Mouse (Mus musculus): ENCODE data around the gene Slc5a4a. TPM values are rescaled to one million over a fixed set of nuclear protein-coding genes. Genes with fewer than 3 reads are reported as not detected.
A peak's percentile ranks its signal among the peaks of the same experiment; 100 is the strongest.

Slc5a4a gene
- 0.07 TPM in 1 of 2 replicates, not detected in the other for total RNA-seq (2014; rRNA removed)
- polyA plus RNA-seq (2015; fragmentation: Nextera tagmentation; extraction: Ambion mirVana) = not detected in 2 replicates

- Histone ChIP-seq H3K36me3 (ENCODE audit: insufficient read depth, low read length) (no peaks in the 10 kb centered on the region), H3K9ac (replicated peaks; ENCODE audit: low read length) (no peak within 1 kb of the TSS), H3K4me3 (ENCODE audit: low read length) (no peak within 1 kb of the TSS), H3K27ac (no peak within 1 kb of the TSS), H3K4me2 (ENCODE audit: low read depth, low read length) (no peak within 1 kb of the TSS), H3K4me1 (ENCODE audit: insufficient read depth, low read length) (no peaks in the 10 kb centered on the region), H3K9me3 (ENCODE audit: low read length) (no peaks in the 10 kb centered on the region), H3K27me3 (ENCODE audit: insufficient read depth, low read length) (no peaks in the 10 kb centered on the region)
- TF ChIP-seq CTCF (IDR thresholded peaks at IDR 0.05; ENCODE audit: low read depth) = no peak
- DNase-seq (ENCODE audit: low spot score) = no peak
- ATAC-seq = no peak
- WGBS = 85% methylated on average over 5 of the region's 5 CpGs
Measured at GRCm38 (mm10) chr10:76147278-76147677, at the start of gene Slc5a4a. TSS of gene Slc5a4a (plus strand) at chr10:76147451.

GRCm38 (mm10) chr10:76110861-76111260 lies 36.4 kb upstream of the Slc5a4a start, which contains the start of gene Slc5a4b:
TSS of gene Slc5a4b (minus strand) at chr10:76110961.
- WGBS = 92% methylated on average over 4 of the region's 4 CpGs
- Histone ChIP-seq H3K36me3 (ENCODE audit: insufficient read depth, low read length) (no peaks in the 10 kb centered on the region), H3K27ac (no peak within 1 kb of the TSS), H3K4me2 (ENCODE audit: low read depth, low read length) (no peak within 1 kb of the TSS), H3K9me3 (ENCODE audit: low read length) (no peaks in the 10 kb centered on the region), H3K9ac (replicated peaks; ENCODE audit: low read length) (no peak within 1 kb of the TSS), H3K4me3 (ENCODE audit: low read length) (no peak within 1 kb of the TSS), H3K27me3 (ENCODE audit: insufficient read depth, low read length) (no peaks in the 10 kb centered on the region), H3K4me1 (ENCODE audit: insufficient read depth, low read length) (no peaks in the 10 kb centered on the region)
- DNase-seq (ENCODE audit: low spot score) = no peak
- TF ChIP-seq CTCF (IDR thresholded peaks at IDR 0.05; ENCODE audit: low read depth) = no peak
- ATAC-seq = no peak

- Histone ChIP-seq H3K4me3 (ENCODE audit: low read length) (no peak overlapping the region), H3K36me3 (ENCODE audit: insufficient read depth, low read length) (no peaks in the 10 kb centered on the region), H3K9ac (replicated peaks; ENCODE audit: low read length) (no peak overlapping the region), H3K9me3 (ENCODE audit: low read length) (no peaks in the 10 kb centered on the region), H3K4me1 (ENCODE audit: insufficient read depth, low read length) (no peaks in the 10 kb centered on the region), H3K4me2 (ENCODE audit: low read depth, low read length) (no peak overlapping the region), H3K27me3 (ENCODE audit: insufficient read depth, low read length) (no peaks in the 10 kb centered on the region), H3K27ac (no peak overlapping the region)
- DNase-seq (ENCODE audit: low spot score) (peak; percentile 20), ATAC-seq (no peak)
- peak; percentile 60 for TF ChIP-seq CTCF (IDR thresholded peaks at IDR 0.05; ENCODE audit: low read depth)
- 27% methylated on average over 5 of the region's 5 CpGs for WGBS
Measured at GRCm38 (mm10) chr10:76117966-76118365, 29.3 kb upstream of the Slc5a4a start.

GRCm38 (mm10) chr10:76118741-76119140 lies 28.5 kb upstream of the Slc5a4a start:
- Histone ChIP-seq H3K4me2 (ENCODE audit: low read depth, low read length) (no peak overlapping the region), H3K27ac (no peak overlapping the region), H3K9me3 (ENCODE audit: low read length) (no peaks in the 10 kb centered on the region), H3K9ac (replicated peaks; ENCODE audit: low read length) (no peak overlapping the region), H3K27me3 (ENCODE audit: insufficient read depth, low read length) (no peaks in the 10 kb centered on the region), H3K4me1 (ENCODE audit: insufficient read depth, low read length) (no peaks in the 10 kb centered on the region), H3K4me3 (ENCODE audit: low read length) (no peak overlapping the region), H3K36me3 (ENCODE audit: insufficient read depth, low read length) (no peaks in the 10 kb centered on the region)
- ATAC-seq = no peak
- no peak for DNase-seq (ENCODE audit: low spot score)
- TF ChIP-seq CTCF (IDR thresholded peaks at IDR 0.05; ENCODE audit: low read depth) = peak; percentile 44
- 16% methylated on average over 1 of the region's 1 CpGs for WGBS

- WGBS = 29% methylated on average over 4 of the region's 4 CpGs
- Histone ChIP-seq H3K4me3 (ENCODE audit: low read length) (no peak overlapping the region), H3K4me2 (ENCODE audit: low read depth, low read length) (no peak overlapping the region), H3K9me3 (ENCODE audit: low read length) (no peaks in the 10 kb centered on the region), H3K4me1 (ENCODE audit: insufficient read depth, low read length) (no peaks in the 10 kb centered on the region), H3K27ac (no peak overlapping the region), H3K36me3 (ENCODE audit: insufficient read depth, low read length) (no peaks in the 10 kb centered on the region), H3K27me3 (ENCODE audit: insufficient read depth, low read length) (no peaks in the 10 kb centered on the region), H3K9ac (replicated peaks; ENCODE audit: low read length) (no peak overlapping the region)
- DNase-seq (ENCODE audit: low spot score) (peak; percentile 38), ATAC-seq (no peak)
- TF ChIP-seq CTCF (IDR thresholded peaks at IDR 0.05; ENCODE audit: low read depth) = no peak
Measured at GRCm38 (mm10) chr10:76120124-76120711, 27.0 kb upstream of the Slc5a4a start.

- no peak for TF ChIP-seq CTCF (IDR thresholded peaks at IDR 0.05; ENCODE audit: low read depth)
- 85% methylated on average over 5 of the region's 5 CpGs for WGBS
- ATAC-seq = no peak
- no peaks in the 10 kb centered on the region for H3K9me3 ChIP-seq (ENCODE audit: low read length)
- no peak overlapping the region for H3K27ac ChIP-seq
- H3K9ac ChIP-seq (replicated peaks; ENCODE audit: low read length) = no peak overlapping the region
- DNase-seq (ENCODE audit: low spot score) = no peak
- no peaks in the 10 kb centered on the region for H3K36me3 ChIP-seq (ENCODE audit: insufficient read depth, low read length)
- H3K27me3 ChIP-seq (ENCODE audit: insufficient read depth, low read length) = no peaks in the 10 kb centered on the region
- no peak overlapping the region for H3K4me2 ChIP-seq (ENCODE audit: low read depth, low read length)
- H3K4me1 ChIP-seq (ENCODE audit: insufficient read depth, low read length) = no peaks in the 10 kb centered on the region
- H3K4me3 ChIP-seq (ENCODE audit: low read length) = no peak overlapping the region
Measured at GRCm38 (mm10) chr10:76121495-76121894, 25.8 kb upstream of the Slc5a4a start.

- no peak overlapping the region for H3K4me3 ChIP-seq (ENCODE audit: low read length)
- H3K9ac ChIP-seq (replicated peaks; ENCODE audit: low read length) = no peak overlapping the region
- no peak overlapping the region for H3K27ac ChIP-seq
- no peaks in the 10 kb centered on the region for H3K4me1 ChIP-seq (ENCODE audit: insufficient read depth, low read length)
- no peaks in the 10 kb centered on the region for H3K27me3 ChIP-seq (ENCODE audit: insufficient read depth, low read length)
- ATAC-seq = no peak
- DNase-seq (ENCODE audit: low spot score) = peak; percentile 47
- no peak overlapping the region for H3K4me2 ChIP-seq (ENCODE audit: low read depth, low read length)
- no peak for TF ChIP-seq CTCF (IDR thresholded peaks at IDR 0.05; ENCODE audit: low read depth)
- WGBS = 67% methylated on average over 4 of the region's 4 CpGs
- H3K36me3 ChIP-seq (ENCODE audit: insufficient read depth, low read length) = no peaks in the 10 kb centered on the region
- no peaks in the 10 kb centered on the region for H3K9me3 ChIP-seq (ENCODE audit: low read length)
Measured at GRCm38 (mm10) chr10:76132506-76132905, 14.7 kb upstream of the Slc5a4a start.
